Mouse (Mus musculus) heart, postnatal 36 days (tissue): ENCODE measurements around the gene Eaf1. TPM values are rescaled to one million over a fixed set of nuclear protein-coding genes. Genes with fewer than 3 reads are reported as not detected.

ENCODE experiments used
- total RNA-seq, 2 experiments: library from RNA; stranded (reverse); gene quantifications; 2 replicates each; pipeline ENCODE4 v1.2.3; 2021

The Eaf1 gene
- total RNA-seq, 2 experiments from 2014 or later, result 10.4 to 12.1 TPM

Other genes starting within 250 kb of the Eaf1 start
- 1 to 10 TPM; 3.8 to 4.3 TPM for gene Phf7, start 243.1 kb upstream of the Eaf1 start, total RNA-seq
- 10 to 100 TPM; 44.8 to 45.2 TPM for gene Bap1, start 242.9 kb upstream of the Eaf1 start, total RNA-seq
- under 1 TPM in 1 of 2 experiments, not detected in 1; 0.06 TPM for gene Dnah1, start 170.5 kb upstream of the Eaf1 start, total RNA-seq
- gene Capn7, start 157.8 kb upstream of the Eaf1 start, total RNA-seq, result 10 to 100 TPM; 33.2 to 33.9 TPM
- gene Sh3bp5, start 58.3 kb upstream of the Eaf1 start, total RNA-seq, result 10 to 100 TPM; 56.4 to 60.6 TPM
- gene Mettl6, start 641 bp downstream of the Eaf1 start, total RNA-seq, result 1 to 10 TPM; 8.4 to 9.3 TPM
- 1 to 10 TPM; 6.0 to 9.9 TPM for gene Colq, start 96.9 kb downstream of the Eaf1 start, total RNA-seq
- 1 to 10 TPM in 1 of 2 experiments, under 1 TPM in 1; 0.33 to 1.7 TPM for gene Gm49387, start 146.5 kb downstream of the Eaf1 start, total RNA-seq
- gene Btd, start 146.6 kb downstream of the Eaf1 start, total RNA-seq, result 10 to 100 TPM in 1 of 2 experiments, 1 to 10 TPM in 1; 9.3 to 12.3 TPM
- 10 to 100 TPM; 12.2 to 12.7 TPM for gene Hacl1, start 146.9 kb downstream of the Eaf1 start, total RNA-seq